Mouse (Mus musculus) midbrain, embryonic 13.5 days (tissue): ENCODE data around the gene Dffa. TPM values are rescaled to one million over a fixed set of nuclear protein-coding genes. Genes with fewer than 3 reads are reported as not detected.

Experiments used
- ATAC-seq: fragments of 200-750 bp; cut with Nextera tagmentation; 2 replicates; pipeline ENCODE4 v1.8.0; 2017; ENCODE audit warnings: mild to moderate bottlenecking, moderate TSS enrichment, moderate library complexity
- H3K27ac ChIP-seq: fragments of 300-500 bp; sonication (generic); 2 replicates; pipeline ENCODE4 v1.5.1; 2015; ENCODE audit warnings: inconsistent platforms, mild to moderate bottlenecking, moderate library complexity
- H3K27me3 ChIP-seq: fragments of 300-500 bp; sonication (generic); 2 replicates; pipeline ENCODE4 v1.6.1; 2015; ENCODE audit warnings: mild to moderate bottlenecking, inconsistent platforms
- H3K36me3 ChIP-seq: fragments of 300-500 bp; sonication (generic); 2 replicates; pipeline ENCODE4 v1.6.1; 2015; ENCODE audit warnings: mild to moderate bottlenecking, inconsistent platforms
- H3K4me1 ChIP-seq: fragments of 300-500 bp; sonication (generic); replicated peaks from 2 replicates; pipeline ENCODE4 v1.6.1; 2015; ENCODE audit warnings: inconsistent platforms
- H3K4me2 ChIP-seq: fragments of 300-500 bp; sonication (generic); replicated peaks from 2 replicates; pipeline ENCODE4 v1.6.1; 2015; ENCODE audit warnings: moderate library complexity, mild to moderate bottlenecking, inconsistent platforms
- H3K4me3 ChIP-seq: fragments of 300-500 bp; sonication (generic); replicated peaks from 2 replicates; pipeline ENCODE4 v1.5.1; 2015; ENCODE audit warnings: mild to moderate bottlenecking, inconsistent platforms
- H3K9ac ChIP-seq: fragments of 300-500 bp; sonication (generic); replicated peaks from 2 replicates; pipeline ENCODE4 v1.6.1; 2015; ENCODE audit warnings: mild to moderate bottlenecking, inconsistent platforms
- H3K9me3 ChIP-seq: fragments of 300-500 bp; sonication (generic); 2 replicates; pipeline ENCODE4 v1.6.1; 2016; ENCODE audit warnings: mild to moderate bottlenecking, inconsistent platforms
- WGBS: fragments of 180-500 bp; shearing (Covaris S2); methylation state at CpG from one replicate; pipeline ENCODE4 v1.1.7; 2015; 5-methylcytosine and 5-hydroxymethylcytosine counted together
- polyA plus RNA-seq: library from polyadenylated mRNA; unstranded; fragments of >200 nt; fragmentation: Nextera tagmentation; extraction: Ambion mirVana; gene quantifications from 2 replicates; pipeline ENCODE4 v1.2.1, GENCODE M21; 2015

Gene Dffa
- polyA plus RNA-seq, 1 experiment from 2014 or later: 25.5 TPM

- H3K27ac ChIP-seq: no peak overlapping the region
- 83% methylated on average over 5 of the region's 5 CpGs for WGBS
- no peak for ATAC-seq
- H3K4me3 ChIP-seq: no peak overlapping the region
- H3K27me3 ChIP-seq: no peaks in the 10 kb centered on the region
- H3K9ac ChIP-seq: no peak overlapping the region
- H3K36me3 ChIP-seq: peaks cover 20% of the 10 kb centered on the region
- H3K9me3 ChIP-seq: no peaks in the 10 kb centered on the region
- H3K4me1 ChIP-seq: peaks cover 8% of the 10 kb centered on the region
- H3K4me2 ChIP-seq: no peak overlapping the region
These were observed 29.4 kb downstream of the Dffa start for GRCm38 (mm10) chr4:149133395-149133794.

GRCm38 (mm10) chr4:149136116-149136850 is 32.3 kb downstream of the Dffa start:
- H3K4me2 ChIP-seq: peak overlapping the region; percentile 62
- H3K9ac ChIP-seq: peak overlapping the region; percentile 72
- WGBS: 70% methylated on average over 18 of the region's 18 CpGs
- H3K36me3 ChIP-seq: 0 out of 2 replicates have a peak, but pooled peaks cover 1% of the 10 kb centered on the region
- H3K27ac ChIP-seq: no peak overlapping the region
- H3K27me3 ChIP-seq: no peaks in the 10 kb centered on the region
- H3K4me1 ChIP-seq: peaks cover 8% of the 10 kb centered on the region
- no peak for ATAC-seq
- peak overlapping the region; percentile 61 for H3K4me3 ChIP-seq
- H3K9me3 ChIP-seq: no peaks in the 10 kb centered on the region

GRCm38 (mm10) chr4:149136982-149137770 is 33.2 kb downstream of the Dffa start, which contains the start of gene Cenps:
Cenps (minus strand) TSS chr4:149137629.
- no peaks in the 10 kb centered on the region for H3K9me3 ChIP-seq
- under 1% methylated on average over 68 of the region's 68 CpGs for WGBS
- peak within 1 kb of the TSS; percentile 61 for H3K4me3 ChIP-seq
- H3K9ac ChIP-seq: peak within 1 kb of the TSS; percentile 72
- peak; percentile 94 for ATAC-seq
- peaks cover 8% of the 10 kb centered on the region for H3K4me1 ChIP-seq
- no peaks in the 10 kb centered on the region for H3K27me3 ChIP-seq
- H3K27ac ChIP-seq: peak within 1 kb of the TSS; percentile 80
- no peaks in the 10 kb centered on the region for H3K36me3 ChIP-seq
- peak within 1 kb of the TSS; percentile 62 for H3K4me2 ChIP-seq

- Histone ChIP-seq H3K36me3 (no peaks in the 10 kb centered on the region), H3K9ac (no peak overlapping the region), H3K9me3 (no peaks in the 10 kb centered on the region), H3K4me3 (no peak overlapping the region), H3K4me2 (no peak overlapping the region), H3K27me3 (no peaks in the 10 kb centered on the region), H3K27ac (no peak overlapping the region), H3K4me1 (peaks cover 8% of the 10 kb centered on the region)
- ATAC-seq: no peak
- WGBS: 87% methylated on average over 8 of the region's 8 CpGs
These were observed 34.6 kb downstream of the Dffa start for GRCm38 (mm10) chr4:149138515-149138914.

- WGBS: 46% methylated on average over 4 of the region's 4 CpGs
- no peak overlapping the region for H3K4me2 ChIP-seq
- H3K27ac ChIP-seq: no peak overlapping the region
- no peaks in the 10 kb centered on the region for H3K9me3 ChIP-seq
- no peak overlapping the region for H3K4me3 ChIP-seq
- no peaks in the 10 kb centered on the region for H3K36me3 ChIP-seq
- H3K9ac ChIP-seq: no peak overlapping the region
- ATAC-seq: no peak
- H3K4me1 ChIP-seq: no peaks in the 10 kb centered on the region
- H3K27me3 ChIP-seq: no peaks in the 10 kb centered on the region
These were observed 39.6 kb downstream of the Dffa start for GRCm38 (mm10) chr4:149143594-149143993.

- WGBS: 6% methylated on average over 3 of the region's 3 CpGs
- Histone ChIP-seq H3K4me2 (no peak overlapping the region), H3K9me3 (no peaks in the 10 kb centered on the region), H3K36me3 (peaks cover 6% of the 10 kb centered on the region; the same call in 1 of the 2 replicates), H3K4me1 (no peaks in the 10 kb centered on the region), H3K27ac (peak overlapping the region; percentile 20; the same call in 1 of the 2 replicates), H3K9ac (no peak overlapping the region), H3K4me3 (no peak overlapping the region), H3K27me3 (no peaks in the 10 kb centered on the region)
- ATAC-seq: peak; percentile 87
These were observed 40.5 kb downstream of the Dffa start for GRCm38 (mm10) chr4:149144459-149144858.

GRCm38 (mm10) chr4:149145151-149145550 is 41.2 kb downstream of the Dffa start:
- no peak overlapping the region for H3K27ac ChIP-seq
- 79% methylated on average over 4 of the region's 4 CpGs for WGBS
- H3K4me2 ChIP-seq: no peak overlapping the region
- H3K36me3 ChIP-seq: peaks cover 13% of the 10 kb centered on the region
- no peak overlapping the region for H3K9ac ChIP-seq
- ATAC-seq: no peak
- H3K9me3 ChIP-seq: no peaks in the 10 kb centered on the region
- no peaks in the 10 kb centered on the region for H3K4me1 ChIP-seq
- no peaks in the 10 kb centered on the region for H3K27me3 ChIP-seq
- H3K4me3 ChIP-seq: no peak overlapping the region

- Histone ChIP-seq H3K4me2 (no peak overlapping the region), H3K4me3 (no peak overlapping the region), H3K27me3 (no peaks in the 10 kb centered on the region), H3K9me3 (no peaks in the 10 kb centered on the region), H3K36me3 (peaks cover 36% of the 10 kb centered on the region), H3K9ac (no peak overlapping the region), H3K27ac (no peak overlapping the region), H3K4me1 (no peaks in the 10 kb centered on the region)
- ATAC-seq: no peak
- 89% methylated on average over 7 of the region's 7 CpGs for WGBS
These were observed 43.6 kb downstream of the Dffa start for GRCm38 (mm10) chr4:149147528-149147927.

GRCm38 (mm10) chr4:149148084-149148483 is 44.1 kb downstream of the Dffa start:
- Histone ChIP-seq H3K27me3 (no peaks in the 10 kb centered on the region), H3K27ac (no peak overlapping the region), H3K9ac (no peak overlapping the region), H3K4me2 (no peak overlapping the region), H3K4me3 (no peak overlapping the region), H3K4me1 (no peaks in the 10 kb centered on the region), H3K36me3 (peaks cover 42% of the 10 kb centered on the region), H3K9me3 (no peaks in the 10 kb centered on the region)
- no peak for ATAC-seq
- 86% methylated on average over 4 of the region's 4 CpGs for WGBS

- Histone ChIP-seq H3K4me1 (no peaks in the 10 kb centered on the region), H3K9ac (no peak overlapping the region), H3K9me3 (no peaks in the 10 kb centered on the region), H3K27me3 (no peaks in the 10 kb centered on the region), H3K27ac (no peak overlapping the region), H3K4me3 (no peak overlapping the region), H3K36me3 (peaks cover 53% of the 10 kb centered on the region), H3K4me2 (no peak overlapping the region)
- 89% methylated on average over 9 of the region's 9 CpGs for WGBS
- ATAC-seq: no peak
These were observed 45.2 kb downstream of the Dffa start for GRCm38 (mm10) chr4:149149196-149149595.

GRCm38 (mm10) chr4:149149611-149150010 is 45.7 kb downstream of the Dffa start:
- H3K27ac ChIP-seq: no peak overlapping the region
- no peak overlapping the region for H3K4me2 ChIP-seq
- no peak overlapping the region for H3K9ac ChIP-seq
- no peaks in the 10 kb centered on the region for H3K27me3 ChIP-seq
- H3K36me3 ChIP-seq: peaks cover 57% of the 10 kb centered on the region
- ATAC-seq: 0 out of 2 replicates have a peak, but pooled peaks have one; percentile 19
- H3K4me3 ChIP-seq: no peak overlapping the region
- H3K4me1 ChIP-seq: no peaks in the 10 kb centered on the region
- 82% methylated on average over 7 of the region's 7 CpGs for WGBS
- H3K9me3 ChIP-seq: no peaks in the 10 kb centered on the region

- Histone ChIP-seq H3K36me3 (peaks cover 64% of the 10 kb centered on the region), H3K27ac (no peak overlapping the region), H3K27me3 (no peaks in the 10 kb centered on the region), H3K4me1 (no peaks in the 10 kb centered on the region), H3K4me2 (no peak overlapping the region), H3K4me3 (no peak overlapping the region), H3K9me3 (no peaks in the 10 kb centered on the region), H3K9ac (no peak overlapping the region)
- ATAC-seq: no peak
- WGBS: 86% methylated on average over 11 of the region's 11 CpGs
These were observed 46.3 kb downstream of the Dffa start for GRCm38 (mm10) chr4:149150256-149150655.
